Mouse (Mus musculus) myocyte (in vitro differentiated cells): ENCODE measurements at regions not wholly inside any gene's neighbourhood (a gene's known extent, or its start where the extent isn't known, plus 50 kb on each side); places are given as distances from the start of the nearest gene placed in this dataset.
A peak's percentile ranks its signal among the peaks of the same experiment; 100 is the strongest.

ENCODE experiments used
- H3K27me3 ChIP-seq: one replicate; pipeline ENCODE4 v1.6.1; 2011; ENCODE audit not compliant: control insufficient read depth, insufficient read depth, insufficient read length
- H3K36me3 ChIP-seq: one replicate; pipeline ENCODE4 v1.6.1; 2011; ENCODE audit not compliant: control insufficient read depth, insufficient read depth
- H3K4me2 ChIP-seq: one replicate; pipeline ENCODE4 v1.6.1; 2011; ENCODE audit warnings: low read depth, control low read depth
- H3K4me3 ChIP-seq: one replicate; pipeline ENCODE4 v1.5.1; 2011; ENCODE audit warnings: mild to moderate bottlenecking, control low read depth, moderate library complexity
- H3K79me2 ChIP-seq: one replicate; pipeline ENCODE4 v1.6.1; 2011; ENCODE audit not compliant: control insufficient read depth, insufficient read depth
- H3ac ChIP-seq: one replicate; pipeline ENCODE4 v1.6.1; 2011; ENCODE audit not compliant: control insufficient read depth, insufficient read length
- CEBPB ChIP-seq: IDR thresholded peaks from 2 replicates; pipeline ENCODE4 v1.6.1; 2011; ENCODE audit warnings: mild to moderate bottlenecking, moderate library complexity; ENCODE audit not compliant: poor library complexity, insufficient read depth, severe bottlenecking
- E2F4 ChIP-seq: IDR thresholded peaks from one replicate; pipeline ENCODE4 v1.6.1; 2011; ENCODE audit warnings: mild to moderate bottlenecking, control low read depth, moderate library complexity; ENCODE audit not compliant: insufficient read depth
- MAX ChIP-seq: IDR thresholded peaks from one replicate; pipeline ENCODE4 v1.6.1; 2011; ENCODE audit warnings: low read depth, mild to moderate bottlenecking, control low read depth
- MYOD1 ChIP-seq, 3 experiments: IDR thresholded peaks; one replicate each; pipeline ENCODE4 v1.6.1; 2011; ENCODE audit warnings: control low read depth in 2 of 3, low read depth in 2 of 3, mild to moderate bottlenecking in 2 of 3, moderate library complexity in 1 of 3; ENCODE audit not compliant: insufficient read length in 2 of 3, control insufficient read depth in 1 of 3
- MYOG ChIP-seq, 3 experiments: IDR thresholded peaks; one replicate each; pipeline ENCODE4 v1.6.1; 2011; ENCODE audit warnings: control low read depth in 2 of 3, low read depth in 2 of 3, mild to moderate bottlenecking in 2 of 3; ENCODE audit not compliant: insufficient read length in 2 of 3, control insufficient read depth in 1 of 3, insufficient read depth in 1 of 3
- POLR2A ChIP-seq: IDR thresholded peaks from one replicate; pipeline ENCODE4 v1.6.1; 2011; ENCODE audit warnings: low read depth, mild to moderate bottlenecking, control low read depth, moderate library complexity; ENCODE audit not compliant: insufficient read length
- POLR2AphosphoS2 ChIP-seq: IDR thresholded peaks from one replicate; pipeline ENCODE4 v1.6.1; 2011; ENCODE audit warnings: low read depth, control low read depth; ENCODE audit not compliant: insufficient read length
- REST ChIP-seq: IDR thresholded peaks from one replicate; pipeline ENCODE4 v1.6.1; 2011; ENCODE audit warnings: mild to moderate bottlenecking, control low read depth, moderate library complexity; ENCODE audit not compliant: insufficient read depth, insufficient read length
- SRF ChIP-seq: IDR thresholded peaks from one replicate; pipeline ENCODE4 v1.6.1; 2011; ENCODE audit warnings: low read depth; ENCODE audit not compliant: control insufficient read depth, insufficient read length
- TCF12 ChIP-seq: IDR thresholded peaks from one replicate; pipeline ENCODE4 v1.6.1; 2011; ENCODE audit warnings: mild to moderate bottlenecking, control low read depth; ENCODE audit not compliant: poor library complexity, insufficient read depth, severe bottlenecking
- TCF3 ChIP-seq: IDR thresholded peaks from one replicate; pipeline ENCODE4 v1.6.1; 2011; ENCODE audit warnings: low read depth, control low read depth; ENCODE audit not compliant: insufficient read length
- USF1 ChIP-seq: IDR thresholded peaks from one replicate; pipeline ENCODE4 v1.6.1; 2011; ENCODE audit warnings: low read depth, mild to moderate bottlenecking, control low read depth, moderate library complexity

- Histone ChIP-seq H3K79me2 (no peaks in the 10 kb centered on the region), H3ac (no peak overlapping the region), H3K36me3 (no peaks in the 10 kb centered on the region), H3K4me3 (no peak overlapping the region), H3K4me2 (no peak overlapping the region), H3K27me3 (no peaks in the 10 kb centered on the region)
- TF ChIP-seq REST: no peak
- TF ChIP-seq POLR2AphosphoS2: no peak
- no peak for TF ChIP-seq CEBPB
- no peak for TF ChIP-seq POLR2A
These were observed 84.1 kb upstream of the Fam216b start for GRCm38 (mm10) chr14:78172956-78173355.

- Histone ChIP-seq H3K4me2 (no peak overlapping the region), H3ac (no peak overlapping the region), H3K79me2 (no peaks in the 10 kb centered on the region), H3K27me3 (no peaks in the 10 kb centered on the region), H3K4me3 (no peak overlapping the region), H3K36me3 (no peaks in the 10 kb centered on the region)
- TF ChIP-seq USF1 (no peak), MYOD1 (IDR thresholded peaks at IDR 0.05; ENCODE audit: control insufficient read depth in 1 of 3, insufficient read length in 2 of 3, low read depth in 2 of 3) (peak in 1 of 3 experiments; percentile 49), CEBPB (peak; percentile 55; the same call in 1 of the 2 replicates)
These were observed 72.0 kb upstream of the Fam216b start for GRCm38 (mm10) chr14:78160819-78161218.

GRCm38 (mm10) chr14:78159567-78159966, 70.8 kb upstream of the Fam216b start:
- TF ChIP-seq POLR2A: no peak
- TF ChIP-seq TCF12: no peak
- TF ChIP-seq MYOD1 (IDR thresholded peaks at IDR 0.05; ENCODE audit: control insufficient read depth in 1 of 3, insufficient read length in 2 of 3, low read depth in 2 of 3): no peak
- Histone ChIP-seq H3K36me3 (no peaks in the 10 kb centered on the region), H3K4me2 (no peak overlapping the region), H3ac (no peak overlapping the region), H3K79me2 (no peaks in the 10 kb centered on the region), H3K27me3 (no peaks in the 10 kb centered on the region), H3K4me3 (no peak overlapping the region)

GRCm38 (mm10) chr14:78157660-78158059, 68.9 kb upstream of the Fam216b start:
- no peaks in the 10 kb centered on the region for H3K36me3 ChIP-seq
- no peak overlapping the region for H3K4me2 ChIP-seq
- H3K27me3 ChIP-seq: no peaks in the 10 kb centered on the region
- no peaks in the 10 kb centered on the region for H3K79me2 ChIP-seq
- no peak overlapping the region for H3K4me3 ChIP-seq
- no peak overlapping the region for H3ac ChIP-seq
- TF ChIP-seq TCF3 (no peak), REST (no peak), MAX (no peak), E2F4 (no peak), POLR2AphosphoS2 (no peak), MYOD1 (IDR thresholded peaks at IDR 0.05; ENCODE audit: control insufficient read depth in 1 of 3, insufficient read length in 2 of 3, low read depth in 2 of 3) (no peak), SRF (no peak), USF1 (no peak), POLR2A (no peak), TCF12 (no peak), MYOG (IDR thresholded peaks at IDR 0.05; ENCODE audit: control insufficient read depth in 1 of 3, insufficient read depth in 1 of 3, insufficient read length in 2 of 3, low read depth in 2 of 3) (no peak), CEBPB (no peak)

- no peak for TF ChIP-seq USF1
- TF ChIP-seq TCF3: no peak
- no peak for TF ChIP-seq MYOG (IDR thresholded peaks at IDR 0.05; ENCODE audit: control insufficient read depth in 1 of 3, insufficient read depth in 1 of 3, insufficient read length in 2 of 3, low read depth in 2 of 3)
- TF ChIP-seq POLR2A: no peak
- TF ChIP-seq TCF12: no peak
- no peak for TF ChIP-seq MYOD1 (IDR thresholded peaks at IDR 0.05; ENCODE audit: control insufficient read depth in 1 of 3, insufficient read length in 2 of 3, low read depth in 2 of 3)
- no peak for TF ChIP-seq CEBPB
- no peak for TF ChIP-seq SRF
- TF ChIP-seq POLR2AphosphoS2: no peak
- TF ChIP-seq MAX: no peak
- TF ChIP-seq REST: no peak
- TF ChIP-seq E2F4: no peak
- Histone ChIP-seq H3K27me3 (no peaks in the 10 kb centered on the region), H3K36me3 (no peaks in the 10 kb centered on the region), H3K79me2 (no peaks in the 10 kb centered on the region), H3K4me3 (no peak overlapping the region), H3ac (no peak overlapping the region), H3K4me2 (no peak overlapping the region)
These were observed 60.0 kb upstream of the Fam216b start for GRCm38 (mm10) chr14:78148851-78149250.

GRCm38 (mm10) chr14:78143751-78144150, 54.9 kb upstream of the Fam216b start:
- Histone ChIP-seq H3K27me3 (no peaks in the 10 kb centered on the region), H3K4me3 (no peak overlapping the region), H3ac (no peak overlapping the region), H3K79me2 (no peaks in the 10 kb centered on the region), H3K4me2 (no peak overlapping the region), H3K36me3 (no peaks in the 10 kb centered on the region)
- TF ChIP-seq CEBPB: no peak
- TF ChIP-seq TCF12: no peak
- no peak for TF ChIP-seq MAX
- no peak for TF ChIP-seq POLR2A
- TF ChIP-seq E2F4: no peak
- no peak for TF ChIP-seq REST
- no peak for TF ChIP-seq POLR2AphosphoS2
- no peak for TF ChIP-seq TCF3
- TF ChIP-seq MYOD1 (IDR thresholded peaks at IDR 0.05; ENCODE audit: control insufficient read depth in 1 of 3, insufficient read length in 2 of 3, low read depth in 2 of 3): no peak
- no peak for TF ChIP-seq SRF
- no peak for TF ChIP-seq MYOG (IDR thresholded peaks at IDR 0.05; ENCODE audit: control insufficient read depth in 1 of 3, insufficient read depth in 1 of 3, insufficient read length in 2 of 3, low read depth in 2 of 3)
- TF ChIP-seq USF1: no peak
